Mouse (Mus musculus) R1 (cell line): ENCODE data around the gene Ednrb.

Source experiments
- DNase-seq: peaks from one replicate; pipeline ENCODE4 v3.0.0-alpha.2; 2018; ENCODE audit warnings: low read depth, low spot score

Ednrb gene

GRCm38 (mm10) chr14:103767488-103767887, 76.7 kb downstream of the Ednrb start:
- no peak for DNase-seq
